Mouse (Mus musculus) frontal cortex, adult 2 months (tissue): ENCODE measurements around the gene Top3a. TPM values are rescaled to one million over a fixed set of nuclear protein-coding genes. Genes with fewer than 3 reads are reported as not detected.

ENCODE experiments used
- DNase-seq, 2 experiments: peaks; one replicate each; pipeline ENCODE4 v3.0.0; 2022; ENCODE audit warnings: low spot score in 1 of 2; ENCODE audit errors: extremely low spot score in 1 of 2
- polyA plus RNA-seq: library from polyadenylated mRNA; depleted of rRNA; stranded (reverse); fragments of >200 nt; gene quantifications from 2 replicates; pipeline ENCODE4 v1.2.3, GENCODE M21; 2012

Gene Top3a
- polyA plus RNA-seq, 1 experiment: 6.1 TPM

- no peak for DNase-seq
Measured at GRCm38 (mm10) chr11:60776107-60776828, 897 bp downstream of the Top3a start.

DNA sequence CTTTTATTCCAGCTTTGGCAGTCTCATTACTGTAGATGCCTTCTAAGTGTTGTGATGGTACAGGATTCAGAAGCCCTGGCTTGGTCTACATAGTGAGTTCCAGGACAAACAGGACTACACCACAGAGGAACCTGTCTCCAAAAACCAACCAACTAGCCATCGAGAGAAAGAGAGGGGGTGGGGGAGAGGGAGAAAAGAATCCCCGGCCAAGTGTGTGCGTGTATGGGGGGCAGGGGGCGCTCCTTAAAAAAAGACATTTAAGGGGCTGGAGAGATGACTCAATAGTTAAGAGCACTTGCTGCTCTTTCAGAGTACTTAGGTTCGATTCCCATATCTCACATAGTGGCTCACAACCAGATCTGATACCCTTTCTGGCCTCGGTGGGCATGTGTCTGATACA lies 1.6 kb downstream of the Top3a start:
- DNase-seq: no peak

DNA sequence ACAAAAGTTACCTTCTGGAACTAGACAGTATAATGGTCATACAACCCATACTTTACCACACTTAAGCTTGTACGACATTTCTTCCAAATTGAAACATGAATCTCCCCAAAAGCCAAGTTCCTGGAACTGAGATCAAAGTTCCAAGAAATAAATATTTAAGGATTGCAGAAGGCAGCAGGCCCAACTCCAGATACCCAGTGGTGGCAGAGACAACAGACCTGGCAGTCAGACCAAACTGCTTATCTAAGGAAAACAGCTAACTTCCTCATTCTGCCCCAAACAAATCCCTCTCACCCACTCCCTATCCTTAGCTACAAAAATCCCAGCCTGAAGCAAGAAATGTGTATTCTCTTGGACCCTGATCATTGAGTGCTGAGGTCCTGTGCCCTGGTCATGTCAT lies 2.3 kb downstream of the Top3a start:
- no peak for DNase-seq

- no peak for DNase-seq
Measured at GRCm38 (mm10) chr11:60774158-60774689, 2.9 kb downstream of the Top3a start.

DNA sequence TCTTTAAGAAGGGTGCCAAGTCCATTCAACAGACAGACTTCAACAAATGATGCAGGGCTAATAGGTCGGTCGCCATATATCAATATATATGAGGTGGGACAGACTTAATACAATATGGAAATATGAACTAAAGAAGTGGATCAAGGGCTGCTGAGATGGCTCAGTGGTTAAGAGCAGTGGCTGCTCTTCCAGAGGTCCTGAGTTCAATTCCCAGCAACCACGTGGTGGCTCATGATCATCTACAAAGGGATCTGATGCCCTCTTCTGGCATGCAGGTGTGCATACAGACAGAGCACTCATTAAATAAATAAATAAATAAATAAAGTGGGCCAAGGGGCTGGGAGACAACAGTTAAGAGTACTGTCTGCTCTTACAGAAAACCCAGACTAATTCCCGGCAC lies 5.0 kb downstream of the Top3a start:
- no peak for DNase-seq

DNA sequence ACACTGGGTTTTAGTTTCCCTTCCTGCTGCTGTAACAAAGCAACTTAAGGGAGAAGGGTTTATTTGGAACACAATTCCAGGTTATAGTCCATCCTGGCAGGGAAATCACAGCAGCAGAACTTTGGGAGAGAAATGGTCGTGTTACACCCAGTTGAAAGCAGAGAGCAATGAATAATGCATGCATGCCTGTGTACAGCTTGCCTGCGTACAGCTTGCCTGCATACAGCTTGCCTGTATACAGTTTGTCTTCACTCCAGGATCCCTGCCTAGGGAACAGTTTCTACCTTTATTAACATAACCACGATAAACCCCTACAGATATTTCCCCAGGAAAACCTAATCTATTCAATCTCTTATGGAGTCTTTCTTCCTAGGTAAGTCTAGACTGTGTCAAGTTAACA lies 6.4 kb downstream of the Top3a start:
- DNase-seq: no peak

- no peak for DNase-seq
Measured at GRCm38 (mm10) chr11:60769322-60769721, 7.8 kb downstream of the Top3a start.

DNA sequence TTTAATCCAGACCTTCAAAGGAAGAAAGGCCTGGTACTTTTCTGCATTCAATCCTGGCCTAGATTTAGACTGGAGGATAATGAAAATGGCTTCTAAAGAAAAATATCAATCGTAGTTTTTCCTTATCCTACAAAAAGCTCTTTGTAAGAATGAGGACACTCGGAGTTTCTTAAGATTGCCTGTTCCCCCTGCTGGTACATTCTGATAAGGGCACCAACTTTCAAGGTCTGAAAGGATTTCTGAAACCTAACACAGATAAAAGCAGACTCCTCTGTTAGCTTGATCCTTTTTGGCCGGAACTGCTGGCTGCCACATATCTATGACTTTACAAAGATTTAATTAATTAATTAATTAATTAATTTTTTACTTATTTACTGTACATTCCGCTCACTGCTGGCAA lies 10.2 kb downstream of the Top3a start:
- no peak for DNase-seq

- no peak for DNase-seq
Measured at GRCm38 (mm10) chr11:60761681-60762080, 15.5 kb downstream of the Top3a start.

GRCm38 (mm10) chr11:60755570-60755969 lies 21.6 kb downstream of the Top3a start:
- DNase-seq: peak in 1 of 2 experiments; percentile 27

- no peak for DNase-seq
Measured at GRCm38 (mm10) chr11:60740321-60740720, 36.8 kb downstream of the Top3a start.

- no peak for DNase-seq
Measured at GRCm38 (mm10) chr11:60737450-60737849, 39.7 kb downstream of the Top3a start.

- DNase-seq: no peak
Measured at GRCm38 (mm10) chr11:60736491-60736890, 40.7 kb downstream of the Top3a start.

DNA sequence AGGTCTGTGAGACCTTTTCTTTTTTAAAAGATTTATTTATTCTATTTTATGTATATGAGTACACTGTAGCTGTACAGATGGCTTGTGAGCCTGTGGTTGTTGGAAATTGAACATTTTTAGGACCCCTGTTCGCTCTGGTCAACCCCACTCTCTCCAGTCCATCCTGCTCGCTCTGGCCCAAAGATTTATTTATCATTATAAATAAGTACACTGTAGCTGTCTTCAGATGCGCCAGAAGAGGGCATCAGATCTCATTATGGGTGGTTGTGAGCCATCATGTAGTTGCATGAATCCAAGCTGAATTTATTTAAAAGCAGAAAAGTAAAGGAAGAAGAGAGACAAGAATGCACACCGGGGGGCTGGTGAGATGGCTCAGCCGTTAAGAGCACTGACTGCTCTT lies 42.0 kb downstream of the Top3a start:
- DNase-seq: no peak

DNA sequence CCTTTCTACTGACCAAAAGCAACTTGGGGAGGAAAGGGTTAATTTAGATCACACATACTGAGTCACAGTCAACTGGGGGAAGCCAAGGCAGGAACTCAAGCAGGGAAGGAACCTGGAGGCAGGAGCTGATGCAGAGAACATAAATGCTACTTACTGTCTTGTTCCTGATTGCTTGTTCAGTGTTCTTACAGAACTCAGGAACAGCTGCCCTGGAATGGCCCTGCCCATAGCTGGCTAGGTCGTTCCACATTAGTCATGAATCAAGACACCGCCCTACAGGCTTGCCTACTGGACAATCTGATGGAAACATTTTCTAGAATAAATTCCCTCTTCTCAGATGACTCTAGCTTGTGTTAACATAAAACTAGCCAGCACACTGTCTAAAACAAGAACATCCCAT lies 43.0 kb downstream of the Top3a start:
- DNase-seq: no peak

- DNase-seq: no peak
Measured at GRCm38 (mm10) chr11:60731251-60731650, 45.9 kb downstream of the Top3a start.

- DNase-seq: no peak
Measured at GRCm38 (mm10) chr11:60730169-60730568, 47.0 kb downstream of the Top3a start.

GRCm38 (mm10) chr11:60729217-60729641 lies 47.9 kb downstream of the Top3a start:
- DNase-seq: no peak

- DNase-seq: peak; percentile 90 to 96
Measured at GRCm38 (mm10) chr11:60728260-60728761, 48.9 kb downstream of the Top3a start, which contains the start of gene Mief2. Gene Mief2 (plus strand): TSS chr11:60728398.

GRCm38 (mm10) chr11:60727392-60728140 lies 49.6 kb downstream of the Top3a start:
- no peak for DNase-seq

DNA sequence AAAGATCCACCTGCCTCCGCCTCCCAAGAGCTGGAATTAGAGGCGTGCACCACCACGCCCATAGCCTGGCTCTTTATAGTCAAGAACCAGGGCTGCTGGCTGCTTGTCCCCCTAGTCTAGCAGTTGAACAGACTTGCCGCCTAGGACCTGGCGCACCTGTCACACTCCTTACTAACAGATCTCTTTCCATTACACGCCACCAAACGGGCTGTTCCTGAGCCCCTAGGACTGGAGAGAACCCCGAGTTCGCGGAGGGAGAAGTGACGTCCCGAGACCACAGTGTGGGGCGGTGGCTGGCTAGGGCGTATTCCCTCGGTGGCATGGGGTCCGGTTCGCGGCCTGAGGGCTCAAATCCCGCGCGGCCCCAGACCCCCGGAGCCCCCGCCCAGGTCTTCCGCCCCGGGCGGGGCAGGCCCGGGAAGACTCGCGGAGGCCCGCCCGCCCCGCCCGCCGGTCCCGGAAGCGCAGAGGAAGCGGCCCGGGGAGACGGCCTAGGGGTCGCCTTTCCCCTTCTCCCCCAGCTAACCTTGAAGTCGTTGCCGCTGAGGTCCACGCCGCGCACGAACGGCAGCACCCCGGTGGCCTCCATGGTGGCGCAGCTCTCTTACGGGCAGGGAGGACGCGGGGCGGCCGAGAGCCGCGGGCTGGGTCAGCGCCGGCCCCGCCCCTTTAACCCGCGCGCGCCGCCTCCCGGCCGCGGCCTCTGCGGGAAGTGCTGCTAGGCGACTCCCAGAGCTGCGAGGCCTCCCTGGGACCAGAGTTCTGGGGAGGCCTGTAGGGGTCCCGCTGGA lies 50.4 kb downstream of the Top3a start, which contains the start of gene Flii:
Gene Flii (minus strand): TSS at position 663 of the 791 bp plus-strand sequence.
- DNase-seq: peak in 1 of 2 experiments; percentile 75
